Mouse (Mus musculus) erythroblast, embryonic 14.5 days (primary cell): ENCODE results near the gene Pigh. TPM values are rescaled to one million over a fixed set of nuclear protein-coding genes. Genes with fewer than 3 reads are reported as not detected.

Source experiments
- H3K27me3 ChIP-seq: 2 replicates; pipeline ENCODE4 v1.6.1; 2012; ENCODE audit warnings: inconsistent platforms; ENCODE audit not compliant: control insufficient read depth
- H3K36me3 ChIP-seq: 2 replicates; pipeline ENCODE4 v1.6.1; 2012; ENCODE audit warnings: mild to moderate bottlenecking, inconsistent platforms; ENCODE audit not compliant: control insufficient read depth
- H3K4me1 ChIP-seq: 2 replicates; pipeline ENCODE4 v1.6.1; 2012; ENCODE audit warnings: inconsistent platforms; ENCODE audit not compliant: control insufficient read depth
- H3K4me3 ChIP-seq: replicated peaks from 2 replicates; pipeline ENCODE3; 2012; ENCODE audit warnings: moderate library complexity, mild to moderate bottlenecking, inconsistent platforms
- H3K9me3 ChIP-seq: 2 replicates; pipeline ENCODE4 v1.6.1; 2012; ENCODE audit warnings: low read length, inconsistent platforms, mixed read lengths; ENCODE audit not compliant: control insufficient read depth
- GATA1 ChIP-seq: IDR thresholded peaks from 2 replicates; pipeline ENCODE4 v1.6.1; 2012; ENCODE audit warnings: low read length, inconsistent platforms, mixed read lengths
- TAL1 ChIP-seq: IDR thresholded peaks from 3 replicates; pipeline ENCODE4 v1.6.1; 2012; ENCODE audit warnings: low read length, inconsistent platforms, mixed read lengths
- polyA plus RNA-seq: library from polyadenylated mRNA; stranded (reverse); fragments of >175 nt; gene quantifications from 2 replicates; pipeline ENCODE4 v1.2.3, GENCODE M21; 2012

Gene Pigh
- polyA plus RNA-seq, 1 experiment, result not detected

- Histone ChIP-seq H3K4me1 (peaks cover 4% of the 10 kb centered on the region; the same call in 1 of the 2 replicates), H3K9me3 (no peaks in the 10 kb centered on the region), H3K27me3 (no peaks in the 10 kb centered on the region), H3K4me3 (no peak overlapping the region), H3K36me3 (no peaks in the 10 kb centered on the region)
- TF ChIP-seq TAL1, result no peak
Measured at GRCm38 (mm10) chr12:79040201-79040827, 49.1 kb downstream of the Pigh start.

DNA sequence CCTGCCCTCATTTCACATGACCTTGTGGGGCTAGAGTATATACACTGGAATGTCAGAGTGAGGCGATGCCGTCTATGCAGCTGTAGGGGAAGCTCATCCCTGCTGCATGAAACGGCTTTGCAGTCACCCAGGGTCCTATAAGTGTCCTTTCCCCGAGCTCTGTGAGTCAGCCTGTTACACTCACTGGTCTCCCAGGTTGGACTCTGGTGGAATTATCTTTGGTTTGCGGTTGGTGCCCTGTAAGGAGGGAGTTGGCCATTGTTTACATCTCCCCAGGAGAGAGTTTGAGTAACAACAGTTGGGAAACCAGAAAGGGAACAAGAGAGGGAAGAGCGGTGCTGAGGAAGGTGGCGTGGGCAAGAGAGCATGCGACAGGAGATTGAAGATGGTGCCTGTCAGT lies 49.7 kb downstream of the Pigh start:
- no peak for TF ChIP-seq TAL1
- no peak for TF ChIP-seq GATA1
- Histone ChIP-seq H3K9me3 (no peaks in the 10 kb centered on the region), H3K36me3 (no peaks in the 10 kb centered on the region), H3K27me3 (no peaks in the 10 kb centered on the region), H3K4me1 (peaks cover 4% of the 10 kb centered on the region; the same call in 1 of the 2 replicates), H3K4me3 (no peak overlapping the region)

DNA sequence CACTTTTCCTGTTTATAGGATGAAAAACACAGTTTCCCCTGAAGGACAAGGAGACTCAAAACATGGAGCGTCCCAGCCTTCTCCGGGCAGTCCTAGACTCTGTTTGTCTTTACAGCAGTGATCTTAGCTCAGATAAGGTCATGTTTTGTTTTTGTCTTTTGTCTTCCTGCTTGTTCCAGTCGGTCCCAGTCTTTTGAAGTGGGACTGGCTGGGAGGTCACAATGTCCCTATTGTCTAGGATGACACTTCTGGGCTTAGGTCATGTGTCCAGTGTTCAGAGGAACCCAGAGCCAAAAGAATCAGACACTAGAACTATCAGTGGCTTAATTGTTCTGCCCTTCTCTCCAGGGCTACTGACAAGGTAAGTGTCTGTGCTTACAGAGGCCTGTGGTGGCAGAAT lies 54.1 kb downstream of the Pigh start:
- no peaks in the 10 kb centered on the region for H3K9me3 ChIP-seq
- peaks cover 16% of the 10 kb centered on the region for H3K27me3 ChIP-seq
- H3K4me1 ChIP-seq, result no peaks in the 10 kb centered on the region
- H3K36me3 ChIP-seq, result no peaks in the 10 kb centered on the region
- H3K4me3 ChIP-seq, result no peak overlapping the region
- TF ChIP-seq GATA1 (no peak), TAL1 (no peak)

GRCm38 (mm10) chr12:79034331-79034730 lies 55.1 kb downstream of the Pigh start:
- no peaks in the 10 kb centered on the region; the same call in 1 of the 2 replicates for H3K9me3 ChIP-seq
- no peak overlapping the region for H3K4me3 ChIP-seq
- TF ChIP-seq TAL1, result no peak
- TF ChIP-seq GATA1, result no peak
- peaks cover 26% of the 10 kb centered on the region for H3K27me3 ChIP-seq
- H3K4me1 ChIP-seq, result peaks cover 2% of the 10 kb centered on the region; the same call in 1 of the 2 replicates
- no peaks in the 10 kb centered on the region for H3K36me3 ChIP-seq

Other genes starting within 250 kb of the Pigh start
- gene Atp6v1d, start 228.0 kb downstream of the Pigh start, polyA plus RNA-seq, result 0.70 and 1.2 TPM in 2 replicates
- 2.0 and 2.1 TPM in 2 replicates for gene Eif2s1, start 227.8 kb downstream of the Pigh start, polyA plus RNA-seq
- gene Plek2, start 182.7 kb downstream of the Pigh start, polyA plus RNA-seq, result 8.1 and 8.2 TPM in 2 replicates
- gene Tmem229b, start 82.0 kb downstream of the Pigh start, polyA plus RNA-seq, result 0.02 and 0.06 TPM in 2 replicates
- gene Plekhh1, start 60.5 kb downstream of the Pigh start, polyA plus RNA-seq, result not detected in 2 replicates
- gene Arg2, start 41.1 kb upstream of the Pigh start, polyA plus RNA-seq, result not detected in 2 replicates
- gene Vti1b, start 83.0 kb upstream of the Pigh start, polyA plus RNA-seq, result 2.5 and 2.7 TPM in 2 replicates
- 0.08 and 0.22 TPM in 2 replicates for gene Rdh11, start 102.6 kb upstream of the Pigh start, polyA plus RNA-seq
- gene Rdh12, start 119.3 kb upstream of the Pigh start, polyA plus RNA-seq, result 0.04 TPM in 1 of 2 replicates, not detected in the other
- 0.32 and 0.85 TPM in 2 replicates for gene Zfyve26, start 206.7 kb upstream of the Pigh start, polyA plus RNA-seq
- 0.06 TPM in 2 replicates for gene Rad51b, start 207.6 kb upstream of the Pigh start, polyA plus RNA-seq